Mouse (Mus musculus) olfactory bulb, adult 2 months (tissue): ENCODE results near the gene Lgr5.

ENCODE experiments used
- CTCF ChIP-seq: fragments of 200-500 bp; IDR thresholded peaks from 2 replicates; pipeline ENCODE4 v1.5.1; 2012; ENCODE audit warnings: low read depth, mild to moderate bottlenecking, low read length, moderate library complexity; ENCODE audit not compliant: insufficient read depth
- POLR2A ChIP-seq: fragments of 200-500 bp; IDR thresholded peaks from 2 replicates; pipeline ENCODE4 v1.6.1; 2012; ENCODE audit warnings: mild to moderate bottlenecking, low read depth, low read length, moderate library complexity; ENCODE audit not compliant: insufficient read depth

GRCm38 (mm10) chr10:115623956-115624671, 36.5 kb upstream of the Lgr5 start:
- TF ChIP-seq POLR2A: no peak
- no peak for TF ChIP-seq CTCF
